Mouse (Mus musculus) forebrain, embryonic 16.5 days (tissue): ENCODE measurements around the gene Clic1. TPM values are rescaled to one million over a fixed set of nuclear protein-coding genes. Genes with fewer than 3 reads are reported as not detected.

Source experiments
- ATAC-seq: fragments of 200-750 bp; cut with Nextera tagmentation; 2 replicates; pipeline ENCODE4 v1.8.0; 2017; ENCODE audit warnings: mild to moderate bottlenecking, moderate library complexity
- H3K27ac ChIP-seq: fragments of 300-500 bp; sonication (generic); 2 replicates; pipeline ENCODE4 v1.5.1; 2014; ENCODE audit warnings: low read length, control low read depth
- H3K27me3 ChIP-seq: fragments of 300-500 bp; sonication (generic); replicated peaks from 2 replicates; pipeline ENCODE4 v1.6.1; 2014; ENCODE audit warnings: low read length; ENCODE audit not compliant: control insufficient read depth, insufficient read depth
- H3K36me3 ChIP-seq: fragments of 300-500 bp; sonication (generic); 2 replicates; pipeline ENCODE4 v1.6.1; 2014; ENCODE audit not compliant: control insufficient read depth, insufficient read depth
- H3K4me1 ChIP-seq: fragments of 300-500 bp; sonication (generic); replicated peaks from 2 replicates; pipeline ENCODE4 v1.6.1; 2014; ENCODE audit warnings: low read length; ENCODE audit not compliant: control insufficient read depth, insufficient read depth
- H3K4me2 ChIP-seq: fragments of 300-500 bp; sonication (generic); 2 replicates; pipeline ENCODE4 v1.6.1; 2014; ENCODE audit warnings: mild to moderate bottlenecking, low read length, control low read depth
- H3K4me3 ChIP-seq: fragments of 300-500 bp; sonication (generic); replicated peaks from 2 replicates; pipeline ENCODE4 v1.5.1; 2014; ENCODE audit warnings: mild to moderate bottlenecking, low read length, control low read depth
- H3K9ac ChIP-seq: fragments of 300-500 bp; sonication (generic); replicated peaks from 2 replicates; pipeline ENCODE4 v1.6.1; 2014; ENCODE audit warnings: low read depth, low read length, control low read depth
- H3K9me3 ChIP-seq: fragments of 300-500 bp; sonication (generic); 2 replicates; pipeline ENCODE4 v1.6.1; 2016; ENCODE audit warnings: low read length; ENCODE audit not compliant: control insufficient read depth
- WGBS: fragments of 180-500 bp; shearing (Covaris S2); extraction: QIAGEN DNeasy Blood & Tissue Kit; methylation state at CpG from one replicate; pipeline ENCODE4 v1.1.7; 2014; 5-methylcytosine and 5-hydroxymethylcytosine counted together
- polyA plus RNA-seq: library from polyadenylated mRNA; unstranded; fragments of >200 nt; fragmentation: Nextera tagmentation; extraction: Ambion mirVana; gene quantifications from 2 replicates; pipeline ENCODE4 v1.2.1, GENCODE M21; 2015

Gene Clic1
- polyA plus RNA-seq, 1 experiment from 2014 or later = 79.3 TPM

GRCm38 (mm10) chr17:35094475-35095365 lies 45.0 kb downstream of the Clic1 start:
- Histone ChIP-seq H3K4me3 (no peak overlapping the region), H3K27ac (no peak overlapping the region), H3K4me2 (no peak overlapping the region), H3K27me3 (no peaks in the 10 kb centered on the region), H3K9me3 (no peaks in the 10 kb centered on the region), H3K4me1 (peaks cover 12% of the 10 kb centered on the region), H3K9ac (no peak overlapping the region), H3K36me3 (peaks cover 13% of the 10 kb centered on the region)
- no peak for ATAC-seq
- WGBS = 91% methylated on average over 15 of the region's 15 CpGs

GRCm38 (mm10) chr17:35096597-35096996 lies 46.8 kb downstream of the Clic1 start:
- H3K9ac ChIP-seq = no peak overlapping the region
- H3K36me3 ChIP-seq = peaks cover 16% of the 10 kb centered on the region
- WGBS = 81% methylated on average over 12 of the region's 12 CpGs
- ATAC-seq = no peak
- no peaks in the 10 kb centered on the region for H3K4me1 ChIP-seq
- no peaks in the 10 kb centered on the region for H3K9me3 ChIP-seq
- H3K27me3 ChIP-seq = no peaks in the 10 kb centered on the region
- H3K4me2 ChIP-seq = no peak overlapping the region
- H3K27ac ChIP-seq = no peak overlapping the region
- no peak overlapping the region for H3K4me3 ChIP-seq

DNA sequence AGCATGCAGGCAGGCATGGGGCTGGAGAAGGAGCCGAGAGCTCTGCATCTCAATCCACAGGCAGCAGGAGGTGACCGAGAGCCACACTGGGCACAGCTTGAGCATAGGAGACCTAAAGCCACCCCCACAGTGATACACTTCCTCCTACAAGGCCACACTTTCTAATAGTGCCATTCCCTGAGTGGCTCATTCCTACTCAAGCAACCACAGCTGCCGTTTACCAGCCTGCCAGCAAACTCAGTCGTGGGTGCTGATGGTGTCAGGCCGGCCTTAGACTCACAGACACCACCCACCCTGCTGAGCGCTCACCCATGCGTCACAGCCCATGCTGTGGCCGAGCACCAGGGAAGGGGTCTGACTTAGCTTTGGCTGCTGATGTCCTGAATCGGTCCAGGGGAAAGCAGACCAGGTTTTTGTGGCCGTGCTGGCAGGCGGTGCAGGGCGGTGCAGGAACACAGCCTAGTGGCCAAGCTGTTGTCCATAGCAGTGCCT lies 47.4 kb downstream of the Clic1 start:
- no peak for ATAC-seq
- Histone ChIP-seq H3K27ac (no peak overlapping the region), H3K36me3 (peaks cover 17% of the 10 kb centered on the region), H3K4me1 (no peaks in the 10 kb centered on the region), H3K4me3 (no peak overlapping the region), H3K27me3 (no peaks in the 10 kb centered on the region), H3K9me3 (no peaks in the 10 kb centered on the region), H3K9ac (no peak overlapping the region), H3K4me2 (no peak overlapping the region)
- WGBS = 77% methylated on average over 12 of the region's 12 CpGs

DNA sequence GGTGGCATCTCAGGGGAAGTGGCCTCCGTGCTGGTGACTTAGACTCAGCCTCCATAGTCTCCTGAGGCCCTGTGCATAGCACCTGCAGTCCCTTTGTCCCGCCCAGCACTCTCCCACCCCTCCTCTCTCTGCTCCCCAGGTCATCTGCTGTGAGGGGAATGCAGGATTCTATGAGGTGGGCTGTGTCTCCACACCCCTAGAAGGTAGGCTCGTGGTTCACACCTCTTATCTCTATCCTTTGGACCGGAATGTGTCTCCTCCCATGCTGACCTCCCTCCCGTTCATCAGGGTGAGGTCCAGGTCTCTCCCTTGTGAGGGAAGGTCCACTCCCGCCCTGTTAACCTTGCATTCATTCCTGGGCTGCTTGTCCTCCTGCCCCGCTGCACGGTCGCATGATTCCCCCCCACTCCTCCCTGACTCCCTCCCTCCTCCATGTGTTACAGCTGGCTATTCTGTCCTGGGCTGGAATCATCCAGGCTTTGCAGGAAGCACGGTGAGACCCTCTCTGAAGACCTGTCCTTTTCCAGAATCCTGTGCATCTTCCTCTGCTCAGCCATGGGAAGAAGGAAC lies 50.5 kb downstream of the Clic1 start:
- Histone ChIP-seq H3K4me1 (no peaks in the 10 kb centered on the region), H3K4me2 (no peak overlapping the region), H3K27ac (no peak overlapping the region), H3K9ac (no peak overlapping the region), H3K27me3 (no peaks in the 10 kb centered on the region), H3K36me3 (peaks cover 24% of the 10 kb centered on the region), H3K9me3 (no peaks in the 10 kb centered on the region), H3K4me3 (no peak overlapping the region)
- no peak for ATAC-seq
- WGBS = 85% methylated on average over 10 of the region's 10 CpGs

DNA sequence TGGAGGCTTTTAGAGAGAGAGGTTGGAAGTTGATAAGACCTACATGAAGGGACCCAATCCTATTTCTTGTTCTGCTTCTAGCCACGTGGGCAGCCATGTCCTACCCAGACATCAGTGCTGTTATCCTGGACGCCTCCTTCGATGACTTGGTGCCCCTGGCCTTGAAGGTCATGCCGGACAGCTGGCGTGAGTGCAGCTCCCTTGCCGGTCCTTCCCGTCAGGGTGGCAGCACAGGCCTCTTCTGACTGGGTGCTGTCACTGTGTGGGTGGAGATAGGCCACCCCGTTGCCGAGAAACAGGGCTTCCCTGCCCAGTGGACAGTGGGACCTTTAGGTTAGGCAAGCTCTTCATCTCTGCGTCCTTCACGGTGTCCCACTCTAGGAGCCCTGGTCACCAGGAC lies 51.4 kb downstream of the Clic1 start:
- H3K4me3 ChIP-seq = no peak overlapping the region
- no peaks in the 10 kb centered on the region for H3K9me3 ChIP-seq
- ATAC-seq = no peak
- 92% methylated on average over 11 of the region's 11 CpGs for WGBS
- H3K27ac ChIP-seq = no peak overlapping the region
- no peak overlapping the region for H3K4me2 ChIP-seq
- H3K4me1 ChIP-seq = no peaks in the 10 kb centered on the region
- peaks cover 23% of the 10 kb centered on the region for H3K36me3 ChIP-seq
- H3K9ac ChIP-seq = no peak overlapping the region
- no peaks in the 10 kb centered on the region for H3K27me3 ChIP-seq

GRCm38 (mm10) chr17:35102299-35102698 lies 52.5 kb downstream of the Clic1 start:
- Histone ChIP-seq H3K4me2 (no peak overlapping the region), H3K27me3 (no peaks in the 10 kb centered on the region), H3K27ac (no peak overlapping the region), H3K4me3 (no peak overlapping the region), H3K4me1 (no peaks in the 10 kb centered on the region), H3K9me3 (no peaks in the 10 kb centered on the region), H3K9ac (no peak overlapping the region), H3K36me3 (peaks cover 20% of the 10 kb centered on the region)
- 84% methylated on average over 8 of the region's 8 CpGs for WGBS
- no peak for ATAC-seq

GRCm38 (mm10) chr17:35103221-35103690 lies 53.5 kb downstream of the Clic1 start:
- H3K36me3 ChIP-seq = peaks cover 18% of the 10 kb centered on the region
- no peaks in the 10 kb centered on the region for H3K27me3 ChIP-seq
- H3K9me3 ChIP-seq = no peaks in the 10 kb centered on the region
- no peak overlapping the region for H3K4me3 ChIP-seq
- no peak overlapping the region for H3K4me2 ChIP-seq
- no peak overlapping the region for H3K9ac ChIP-seq
- no peaks in the 10 kb centered on the region for H3K4me1 ChIP-seq
- ATAC-seq = no peak
- 80% methylated on average over 6 of the region's 6 CpGs for WGBS
- no peak overlapping the region for H3K27ac ChIP-seq

- ATAC-seq = no peak
- Histone ChIP-seq H3K27me3 (no peaks in the 10 kb centered on the region), H3K4me1 (no peaks in the 10 kb centered on the region), H3K9ac (no peak overlapping the region), H3K36me3 (peaks cover 18% of the 10 kb centered on the region), H3K4me3 (no peak overlapping the region), H3K9me3 (no peaks in the 10 kb centered on the region), H3K4me2 (no peak overlapping the region), H3K27ac (no peak overlapping the region)
- WGBS = 92% methylated on average over 7 of the region's 7 CpGs
These were observed 54.3 kb downstream of the Clic1 start for GRCm38 (mm10) chr17:35104079-35104478.

DNA sequence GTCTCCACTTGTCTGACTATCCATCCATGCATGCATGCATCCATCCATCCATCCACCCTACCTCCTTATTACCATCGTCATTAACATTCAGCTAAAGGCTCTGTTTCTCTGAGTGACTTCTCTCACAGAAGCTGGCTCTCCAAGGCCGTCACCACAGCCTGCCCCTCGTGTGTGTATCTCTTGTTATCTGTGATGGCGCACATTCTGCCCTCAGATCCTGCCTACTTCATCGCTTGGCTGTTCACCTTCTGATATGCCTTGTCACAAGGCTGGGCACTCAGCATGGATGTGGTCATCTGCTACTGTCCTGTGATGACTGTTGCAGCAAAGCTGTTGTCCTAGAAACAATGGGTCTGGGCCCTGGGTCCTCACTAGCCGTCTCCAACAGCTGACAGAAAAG lies 55.0 kb downstream of the Clic1 start:
- no peak overlapping the region for H3K4me2 ChIP-seq
- no peaks in the 10 kb centered on the region for H3K4me1 ChIP-seq
- no peak overlapping the region for H3K9ac ChIP-seq
- no peaks in the 10 kb centered on the region for H3K9me3 ChIP-seq
- ATAC-seq = no peak
- H3K4me3 ChIP-seq = no peak overlapping the region
- H3K27me3 ChIP-seq = no peaks in the 10 kb centered on the region
- 73% methylated on average over 6 of the region's 6 CpGs for WGBS
- no peak overlapping the region for H3K27ac ChIP-seq
- H3K36me3 ChIP-seq = peaks cover 18% of the 10 kb centered on the region
